Mouse (Mus musculus) bone marrow, adult 2 months (tissue): ENCODE results near the gene Igf2.

Experiments used
- CTCF ChIP-seq: fragments of 200-500 bp; IDR thresholded peaks from 2 replicates; pipeline ENCODE4 v1.5.1; 2011; ENCODE audit warnings: low read length, control low read depth; ENCODE audit not compliant: control insufficient read depth, insufficient read depth
- POLR2A ChIP-seq: fragments of 200-500 bp; IDR thresholded peaks from 2 replicates; pipeline ENCODE4 v1.6.1; 2011; ENCODE audit warnings: low read depth, mild to moderate bottlenecking, control low read depth, low read length, borderline replicate concordance; ENCODE audit not compliant: control insufficient read depth

DNA sequence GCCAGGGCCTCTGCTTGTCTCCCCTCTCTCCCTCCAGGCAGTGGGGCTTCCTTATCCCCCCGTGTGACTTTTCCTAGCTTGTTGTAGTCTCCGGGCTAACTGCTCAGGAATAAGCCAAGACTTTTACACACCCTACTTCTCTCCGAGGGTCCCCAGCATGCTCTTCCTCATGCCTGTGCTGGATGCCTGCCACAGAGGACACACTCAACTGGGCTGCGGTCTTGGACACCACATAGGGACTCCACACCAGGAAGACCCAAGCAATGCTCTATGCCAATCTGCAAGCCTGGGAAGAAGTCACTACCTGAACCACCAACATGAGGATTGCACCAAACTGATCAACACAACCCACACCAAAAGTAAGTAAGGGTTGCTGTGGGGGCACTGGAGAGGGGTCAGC, 507 bp downstream of the Igf2 start:
- TF ChIP-seq POLR2A (no peak), CTCF (no peak)
